Mouse (Mus musculus): Measurements from ENCODE around the gene Chd2.

GRCm38 (mm10) chr7:73538424-73539079 is 3.1 kb downstream of the Chd2 start:
- TF ChIP-seq CTCF (IDR thresholded peaks at IDR 0.05; ENCODE audit: control insufficient read depth, insufficient read depth, low read length) (no peak), POLR2A (IDR thresholded peaks at IDR 0.05; ENCODE audit: borderline replicate concordance, control insufficient read depth, low read depth, low read length) (no peak)
